Mouse (Mus musculus): ENCODE measurements around the gene Kif21b.

Kif21b gene

GRCm38 (mm10) chr1:136128944-136129589, 2.1 kb upstream of the Kif21b start:
- DNase-seq (ENCODE audit: low spot score in 2 of 2): no peak

GRCm38 (mm10) chr1:136130107-136130506, 1.1 kb upstream of the Kif21b start:
- peak; percentile 71 to 82 for DNase-seq (ENCODE audit: low spot score in 2 of 2)

- peak; percentile 77 to 80 for DNase-seq (ENCODE audit: low spot score in 2 of 2)
Measured at GRCm38 (mm10) chr1:136131603-136132291, 558 bp downstream of the Kif21b start.

GRCm38 (mm10) chr1:136132386-136133201, 1.4 kb downstream of the Kif21b start:
- DNase-seq (ENCODE audit: low spot score in 2 of 2): peak in 1 of 2 experiments; percentile 62

- DNase-seq (ENCODE audit: low spot score in 2 of 2): peak; percentile 66 to 75
Measured at GRCm38 (mm10) chr1:136133570-136134240, 2.5 kb downstream of the Kif21b start.

GRCm38 (mm10) chr1:136134547-136134946, 3.4 kb downstream of the Kif21b start:
- DNase-seq (ENCODE audit: low spot score in 2 of 2): no peak

GRCm38 (mm10) chr1:136135046-136135445, 3.9 kb downstream of the Kif21b start:
- DNase-seq (ENCODE audit: low spot score in 2 of 2): peak in 1 of 2 experiments; percentile 37

GRCm38 (mm10) chr1:136135777-136136444, 4.7 kb downstream of the Kif21b start:
- DNase-seq (ENCODE audit: low spot score in 2 of 2): peak in 1 of 2 experiments; percentile 29

- DNase-seq (ENCODE audit: low spot score in 2 of 2): peak in 1 of 2 experiments; percentile 33
Measured at GRCm38 (mm10) chr1:136136547-136136946, 5.4 kb downstream of the Kif21b start.

GRCm38 (mm10) chr1:136137071-136137531, 5.9 kb downstream of the Kif21b start:
- no peak for DNase-seq (ENCODE audit: low spot score in 2 of 2)

GRCm38 (mm10) chr1:136137575-136137974, 6.4 kb downstream of the Kif21b start:
- DNase-seq (ENCODE audit: low spot score in 2 of 2): peak; percentile 76 to 81

GRCm38 (mm10) chr1:136138191-136138830, 7.1 kb downstream of the Kif21b start:
- DNase-seq (ENCODE audit: low spot score in 2 of 2): peak in 1 of 2 experiments; percentile 46

- peak; percentile 91 to 93 for DNase-seq (ENCODE audit: low spot score in 2 of 2)
Measured at GRCm38 (mm10) chr1:136139990-136140640, 8.9 kb downstream of the Kif21b start.

GRCm38 (mm10) chr1:136141176-136141950, 10.2 kb downstream of the Kif21b start:
- DNase-seq (ENCODE audit: low spot score in 2 of 2): peak in 1 of 2 experiments; percentile 60

- peak; percentile 68 to 85 for DNase-seq (ENCODE audit: low spot score in 2 of 2)
Measured at GRCm38 (mm10) chr1:136142336-136142735, 11.1 kb downstream of the Kif21b start.

GRCm38 (mm10) chr1:136143514-136143913, 12.3 kb downstream of the Kif21b start:
- peak; percentile 80 to 88 for DNase-seq (ENCODE audit: low spot score in 2 of 2)

GRCm38 (mm10) chr1:136149702-136150101, 18.5 kb downstream of the Kif21b start:
- no peak for DNase-seq (ENCODE audit: low spot score in 2 of 2)

- no peak for DNase-seq (ENCODE audit: low spot score in 2 of 2)
Measured at GRCm38 (mm10) chr1:136151371-136151770, 20.2 kb downstream of the Kif21b start.

- DNase-seq (ENCODE audit: low spot score in 2 of 2): no peak
Measured at GRCm38 (mm10) chr1:136156304-136156703, 25.1 kb downstream of the Kif21b start.
